Mouse (Mus musculus) T-helper 1 cell (primary cell): ENCODE data around the gene Kcnj6.

Source experiments
- in situ Hi-C: fragments of 300-600 bp; cut with MboI, MseI; formaldehyde crosslinking; loops from one replicate; pipeline ENCODE4 v1.15.1; 2025; ENCODE audit warnings: high pct_unique_total_duplicates

The Kcnj6 gene

GRCm38 (mm10) chr16:94767606-94768005, 229.9 kb downstream of the Kcnj6 start:
- in situ Hi-C loops, result no loop called here

DNA sequence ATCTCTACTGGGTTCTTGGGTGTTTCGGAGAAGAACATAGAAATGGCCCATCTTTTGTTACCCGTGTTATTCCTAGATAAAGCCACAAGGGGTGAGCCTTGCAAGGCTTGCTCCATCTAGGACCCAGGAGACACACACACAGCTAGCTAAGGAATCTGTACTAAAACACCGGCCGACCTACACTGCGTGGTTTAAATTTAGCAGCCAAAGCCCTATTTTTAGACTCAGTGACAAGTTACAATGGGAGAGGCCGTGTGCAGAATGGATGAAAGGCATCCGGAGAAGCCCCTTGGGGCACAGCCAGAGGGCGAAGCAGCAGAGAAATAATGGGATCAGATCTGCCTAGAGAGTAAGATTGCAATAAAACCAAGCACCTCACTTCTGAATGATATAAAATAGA, 232.4 kb downstream of the Kcnj6 start:
- in situ Hi-C loops, result no loop called here

- in situ Hi-C loops, result no loop called here
Measured at GRCm38 (mm10) chr16:94760732-94761131, 236.8 kb downstream of the Kcnj6 start.

- in situ Hi-C loops, result no loop called here
Measured at GRCm38 (mm10) chr16:94759761-94760160, 237.7 kb downstream of the Kcnj6 start.

GRCm38 (mm10) chr16:94758606-94759005, 238.9 kb downstream of the Kcnj6 start:
- in situ Hi-C loops, result no loop called here

GRCm38 (mm10) chr16:94756352-94756751, 241.1 kb downstream of the Kcnj6 start:
- in situ Hi-C loops, result no loop called here

GRCm38 (mm10) chr16:94753453-94753852, 244.0 kb downstream of the Kcnj6 start:
- in situ Hi-C loops, result no loop called here

- in situ Hi-C loops, result no loop called here
Measured at GRCm38 (mm10) chr16:94752781-94753180, 244.7 kb downstream of the Kcnj6 start.

- in situ Hi-C loops, result loop anchor here (10.0 kb wide), 1 partner anchor 800 kb away; no protein-coding TSS in a partner anchor
Measured at GRCm38 (mm10) chr16:94745016-94745415, 252.5 kb downstream of the Kcnj6 start.

DNA sequence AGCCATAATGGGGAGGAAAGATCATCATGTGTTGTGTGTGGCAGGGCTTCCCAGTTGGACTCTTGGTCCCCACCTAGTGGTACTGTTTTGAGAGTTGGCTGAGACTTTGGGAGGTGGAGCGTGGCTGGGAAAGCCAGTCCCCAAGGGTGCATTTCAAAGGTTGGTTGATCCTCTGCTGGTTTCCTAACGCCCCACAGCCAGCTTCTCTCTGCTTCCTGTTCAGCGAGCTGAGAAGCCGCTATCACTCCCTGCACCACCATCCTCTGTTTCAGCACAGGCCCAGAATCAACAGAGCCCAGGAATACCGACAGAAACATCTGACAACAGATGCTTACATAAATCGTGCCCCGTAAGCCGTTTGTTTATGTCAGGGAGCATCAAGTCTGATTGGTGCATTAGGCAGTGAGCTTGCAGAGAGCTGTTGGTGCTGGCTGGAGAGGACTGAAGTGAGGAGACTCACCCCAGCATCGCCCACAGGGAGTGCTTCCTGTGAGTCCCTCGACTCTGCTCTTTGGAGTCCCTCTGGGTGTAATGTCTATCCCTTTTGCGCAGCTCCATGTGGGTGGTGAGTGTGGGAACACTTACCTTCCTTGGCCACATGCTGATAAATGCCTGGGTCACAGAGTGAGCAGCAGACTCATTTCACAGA, 253.5 kb downstream of the Kcnj6 start:
- in situ Hi-C loops, result loop anchor here (10.0 kb wide), 1 partner anchor 799 kb away; no protein-coding TSS in a partner anchor

DNA sequence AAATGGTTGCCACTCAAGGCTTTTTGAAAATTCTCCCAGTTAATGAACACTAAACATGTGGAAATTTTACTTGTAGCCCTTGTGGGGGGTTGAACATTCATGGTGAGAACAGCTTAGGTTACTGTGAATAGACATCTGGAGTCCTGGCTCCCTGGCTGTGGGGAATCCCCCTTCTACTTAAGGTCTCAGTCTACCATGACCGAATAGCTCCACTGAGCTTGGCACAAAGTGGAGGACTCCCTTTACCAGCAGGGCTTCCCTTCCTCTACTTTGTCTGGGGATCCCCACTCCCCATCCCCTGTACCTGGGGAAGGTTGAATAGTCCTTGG, 260.2 kb downstream of the Kcnj6 start:
- in situ Hi-C loops, result loop anchor here (10.0 kb wide), 1 partner anchor 63 kb away; no protein-coding TSS in a partner anchor

GRCm38 (mm10) chr16:94736462-94737358, 260.8 kb downstream of the Kcnj6 start:
- in situ Hi-C loops, result loop anchor here (10.0 kb wide), 1 partner anchor 62 kb away; no protein-coding TSS in a partner anchor

DNA sequence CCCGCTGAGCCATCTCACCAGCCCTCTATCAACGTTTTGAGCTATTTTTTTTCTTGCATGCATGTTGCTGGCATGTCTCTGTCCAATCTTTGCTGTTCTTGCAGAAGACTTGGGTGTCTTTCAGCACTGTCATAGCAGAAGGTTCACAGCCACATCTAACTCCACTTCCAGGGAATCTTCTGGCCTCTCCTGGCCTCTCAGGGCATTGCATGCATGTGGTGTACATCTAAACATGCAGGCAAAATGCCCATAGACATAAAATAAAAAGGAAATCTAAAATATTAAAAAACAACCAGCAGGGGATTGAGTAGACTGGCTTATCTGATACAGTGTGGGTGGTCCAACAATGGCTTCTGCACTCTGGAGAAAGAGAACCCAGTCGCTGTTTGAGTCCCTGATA, 262.0 kb downstream of the Kcnj6 start:
- in situ Hi-C loops, result loop anchor here (10.0 kb wide), 1 partner anchor 61 kb away; no protein-coding TSS in a partner anchor

DNA sequence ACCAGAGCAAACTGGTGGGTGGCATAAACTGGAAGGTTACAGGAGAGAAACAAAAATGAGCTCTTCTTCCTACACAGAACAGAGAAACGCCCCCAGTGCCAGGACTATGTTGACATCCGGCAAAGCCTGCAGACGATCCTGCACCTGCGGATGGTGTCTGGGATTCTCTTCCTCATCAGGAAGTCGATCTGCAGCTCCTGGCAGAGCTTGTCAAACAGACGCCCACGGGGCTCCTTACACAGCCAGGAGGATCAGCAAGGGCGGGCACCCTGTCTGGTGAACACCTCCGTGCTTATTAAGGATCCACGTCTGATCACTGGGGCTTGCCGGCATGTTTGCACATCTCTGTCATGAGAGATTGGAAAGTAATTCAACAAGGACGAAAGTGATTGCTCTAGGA, 266.5 kb downstream of the Kcnj6 start:
- in situ Hi-C loops, result loop anchor here (10.0 kb wide), 1 partner anchor 56 kb away; no protein-coding TSS in a partner anchor

DNA sequence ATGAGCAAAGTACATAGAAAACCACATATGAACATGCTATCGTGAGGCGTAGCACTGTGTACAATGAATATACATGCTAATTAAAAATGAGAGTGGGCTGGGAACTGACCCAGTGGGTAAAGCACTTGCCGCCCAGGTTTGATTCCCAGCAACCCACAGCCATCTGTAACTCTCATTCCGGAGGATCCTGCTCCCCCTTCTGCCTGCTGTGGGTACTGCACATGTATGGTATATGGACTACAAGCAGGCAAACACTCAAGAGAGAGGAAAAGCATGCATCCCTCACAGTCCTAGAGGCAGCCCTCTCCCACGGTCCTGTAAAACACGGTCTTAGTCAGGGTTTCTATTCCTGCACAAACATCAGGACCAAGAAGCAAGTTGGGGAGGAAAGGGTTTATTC, 268.3 kb downstream of the Kcnj6 start:
- in situ Hi-C loops, result loop anchor here (10.0 kb wide), 1 partner anchor 404 kb away; the partner anchor contains the start of gene Ripply3

GRCm38 (mm10) chr16:94724747-94725211, 272.7 kb downstream of the Kcnj6 start:
- in situ Hi-C loops, result loop anchor here (10.0 kb wide), 1 partner anchor 400 kb away; the partner anchor contains the start of gene Ripply3

- in situ Hi-C loops, result loop anchor here (10.0 kb wide), 1 partner anchor 399 kb away; the partner anchor contains the start of gene Ripply3
Measured at GRCm38 (mm10) chr16:94724061-94724596, 273.4 kb downstream of the Kcnj6 start.

DNA sequence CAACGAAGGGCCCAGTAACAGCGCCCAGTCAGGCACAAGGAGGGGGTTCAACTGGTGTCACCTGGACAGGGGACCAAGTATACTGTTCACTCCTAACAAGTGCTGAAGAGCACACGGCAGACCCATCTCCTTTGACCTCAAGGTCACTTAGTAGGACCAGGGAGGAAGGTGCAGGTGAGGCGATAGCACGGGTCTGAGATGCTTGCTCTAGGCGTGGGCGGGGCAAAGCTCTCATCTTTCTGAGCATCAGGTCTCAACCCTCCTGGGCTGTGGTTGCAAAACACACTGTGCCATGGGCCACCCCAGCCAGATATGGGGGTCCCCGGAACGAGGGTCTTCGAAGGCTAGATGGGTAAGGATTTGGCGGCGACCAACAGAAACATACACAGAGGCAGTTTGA, 274.6 kb downstream of the Kcnj6 start:
- in situ Hi-C loops, result loop anchor here (10.0 kb wide), 1 partner anchor 398 kb away; the partner anchor contains the start of gene Ripply3

- in situ Hi-C loops, result loop anchor here (10.0 kb wide), 1 partner anchor 397 kb away; the partner anchor contains the start of gene Ripply3
Measured at GRCm38 (mm10) chr16:94721549-94722006, 275.9 kb downstream of the Kcnj6 start.

GRCm38 (mm10) chr16:94720476-94721153, 276.9 kb downstream of the Kcnj6 start:
- in situ Hi-C loops, result loop anchor here (10.0 kb wide), 1 partner anchor 396 kb away; the partner anchor contains the start of gene Ripply3

GRCm38 (mm10) chr16:94719488-94719887, 278.0 kb downstream of the Kcnj6 start:
- in situ Hi-C loops, result loop anchor here (10.0 kb wide), 1 partner anchor 805 kb away; no protein-coding TSS in a partner anchor
